Mouse (Mus musculus): ENCODE measurements around the gene Cyp2c70.

DNA sequence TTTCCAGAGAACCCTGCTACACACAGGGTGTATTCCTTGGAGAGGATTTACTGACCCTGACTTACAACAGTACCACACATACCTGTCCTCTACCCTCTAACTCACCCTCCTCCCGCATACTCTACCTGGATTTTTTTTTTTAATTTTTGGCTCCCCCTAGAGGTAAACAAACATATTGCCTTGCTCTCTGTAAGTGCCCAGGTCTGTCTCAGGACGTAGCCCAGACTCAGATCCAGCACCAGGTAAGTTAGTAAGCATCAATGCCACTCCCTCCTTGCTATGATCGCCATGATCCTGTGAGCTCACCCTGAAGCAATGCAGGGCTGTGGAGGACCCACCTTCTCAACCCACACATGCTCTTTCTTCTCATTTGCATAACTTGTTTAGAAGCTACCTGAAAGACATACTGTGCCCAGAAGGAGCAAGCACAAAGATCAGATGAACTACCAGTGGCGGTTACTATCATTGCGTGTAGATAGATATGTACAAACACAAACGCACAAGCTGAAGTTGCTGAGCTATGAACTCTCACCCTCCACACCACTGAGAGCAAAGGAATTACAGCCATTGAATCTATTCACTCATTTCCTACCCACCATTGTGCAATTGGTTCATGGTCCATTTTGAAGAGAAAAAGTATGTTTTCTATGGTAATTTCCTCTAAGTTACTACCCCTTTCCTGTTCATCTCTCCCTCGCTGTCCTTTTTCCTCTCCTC, 44.9 kb upstream of the Cyp2c70 start:
- TF ChIP-seq CTCF (conservative IDR thresholded peaks at IDR 0.05; ENCODE audit: low read length) (peak; percentile 74), NANOG (IDR thresholded peaks at IDR 0.05; ENCODE audit: borderline replicate concordance, low read length) (no peak)

Measured in E14TG2a.4 (cell line).